Mouse (Mus musculus): ENCODE data around the gene Hhat.
A peak's percentile ranks its signal among the peaks of the same experiment; 100 is the strongest.

The Hhat gene

GRCm38 (mm10) chr1:192785046-192785961 is 14.3 kb upstream of the Hhat start:
- no peak for DNase-seq

- peak; percentile 68 to 81 for DNase-seq
Observed at GRCm38 (mm10) chr1:192784374-192784773, 13.4 kb upstream of the Hhat start.

GRCm38 (mm10) chr1:192781256-192781655 is 10.2 kb upstream of the Hhat start:
- DNase-seq, result no peak

GRCm38 (mm10) chr1:192778869-192779514 is 8.0 kb upstream of the Hhat start:
- peak in 1 of 2 experiments; percentile 28 for DNase-seq

GRCm38 (mm10) chr1:192778206-192778605 is 7.2 kb upstream of the Hhat start:
- DNase-seq, result no peak

GRCm38 (mm10) chr1:192770130-192770494 is 911 bp downstream of the Hhat start:
- DNase-seq, result peak in 1 of 2 experiments; percentile 54

- DNase-seq, result peak in 1 of 2 experiments; percentile 45
Observed at GRCm38 (mm10) chr1:192765531-192765930, 5.5 kb downstream of the Hhat start.

GRCm38 (mm10) chr1:192764547-192764946 is 6.5 kb downstream of the Hhat start:
- DNase-seq, result no peak

GRCm38 (mm10) chr1:192762946-192763933 is 7.8 kb downstream of the Hhat start:
- no peak for DNase-seq

- no peak for DNase-seq
Observed at GRCm38 (mm10) chr1:192756674-192757073, 14.3 kb downstream of the Hhat start.

GRCm38 (mm10) chr1:192755685-192756606 is 15.1 kb downstream of the Hhat start:
- DNase-seq, result no peak

GRCm38 (mm10) chr1:192755246-192755645 is 15.8 kb downstream of the Hhat start:
- no peak for DNase-seq

- no peak for DNase-seq
Observed at GRCm38 (mm10) chr1:192754268-192754667, 16.8 kb downstream of the Hhat start.

- DNase-seq, result peak in 1 of 2 experiments; percentile 52
Observed at GRCm38 (mm10) chr1:192752659-192753601, 18.1 kb downstream of the Hhat start.

GRCm38 (mm10) chr1:192750042-192750437 is 21.0 kb downstream of the Hhat start:
- DNase-seq, result no peak

- DNase-seq, result no peak
Observed at GRCm38 (mm10) chr1:192749270-192750041, 21.6 kb downstream of the Hhat start.

GRCm38 (mm10) chr1:192746201-192746600 is 24.8 kb downstream of the Hhat start:
- no peak for DNase-seq

GRCm38 (mm10) chr1:192745240-192746101 is 25.6 kb downstream of the Hhat start:
- peak; percentile 62 to 69 for DNase-seq

- no peak for DNase-seq
Observed at GRCm38 (mm10) chr1:192744880-192745239, 26.2 kb downstream of the Hhat start.

Data from kidney, postnatal 4 days (tissue).